Mouse (Mus musculus): ENCODE results near the gene Agbl4. TPM values are rescaled to one million over a fixed set of nuclear protein-coding genes. Genes with fewer than 3 reads are reported as not detected.

Agbl4 gene
- polyA plus RNA-seq, 1 experiment from 2014 or later = 0.74 TPM

GRCm38 (mm10) chr4:111432013-111432412 is 1034.6 kb downstream of the Agbl4 start:
- H3K9me3 ChIP-seq = no peaks in the 10 kb centered on the region
- no peak overlapping the region for H3K27ac ChIP-seq
- H3K4me2 ChIP-seq = no peak overlapping the region
- H3K4me3 ChIP-seq = no peak overlapping the region
- no peak overlapping the region for H3K9ac ChIP-seq
- ATAC-seq (ENCODE audit: insufficient number of reproducible peaks, insufficient read depth, low FRiP score, low TSS enrichment, low read depth) = no peak
- peaks cover 18% of the 10 kb centered on the region for H3K4me1 ChIP-seq
- H3K36me3 ChIP-seq = peaks cover 79% of the 10 kb centered on the region
- WGBS = 74% methylated on average over 5 of the region's 5 CpGs
- no peaks in the 10 kb centered on the region for H3K27me3 ChIP-seq

- H3K4me3 ChIP-seq = no peak overlapping the region
- H3K36me3 ChIP-seq = peaks cover 81% of the 10 kb centered on the region
- ATAC-seq (ENCODE audit: insufficient number of reproducible peaks, insufficient read depth, low FRiP score, low TSS enrichment, low read depth) = no peak
Measured at GRCm38 (mm10) chr4:111432417-111432816, 1035.0 kb downstream of the Agbl4 start.

GRCm38 (mm10) chr4:111441709-111442108 is 1044.2 kb downstream of the Agbl4 start:
- WGBS = 69% methylated on average over 1 of the region's 1 CpGs
- H3K4me2 ChIP-seq = no peak overlapping the region

More at GRCm38 (mm10) chr4:111432417-111432816, 1035.0 kb downstream of the Agbl4 start:
- Histone ChIP-seq H3K27me3 (no peaks in the 10 kb centered on the region), H3K9me3 (no peaks in the 10 kb centered on the region), H3K4me2 (no peak overlapping the region), H3K4me1 (peaks cover 14% of the 10 kb centered on the region), H3K9ac (no peak overlapping the region), H3K27ac (no peak overlapping the region)
- WGBS = 80% methylated on average over 5 of the region's 5 CpGs

GRCm38 (mm10) chr4:111442435-111443238 is 1045.2 kb downstream of the Agbl4 start:
- Histone ChIP-seq H3K9ac (no peak overlapping the region), H3K27me3 (no peaks in the 10 kb centered on the region), H3K36me3 (peaks cover 46% of the 10 kb centered on the region), H3K9me3 (no peaks in the 10 kb centered on the region), H3K27ac (0 out of 2 replicates have a peak overlapping the region, but pooled peaks have one; percentile 22), H3K4me1 (peaks cover 37% of the 10 kb centered on the region), H3K4me3 (no peak overlapping the region), H3K4me2 (no peak overlapping the region)
- 79% methylated on average over 1 of the region's 1 CpGs for WGBS
- ATAC-seq (ENCODE audit: insufficient number of reproducible peaks, insufficient read depth, low FRiP score, low TSS enrichment, low read depth) = no peak

More at GRCm38 (mm10) chr4:111441709-111442108, 1044.2 kb downstream of the Agbl4 start:
- H3K27ac ChIP-seq = no peak overlapping the region
- H3K4me1 ChIP-seq = peaks cover 37% of the 10 kb centered on the region
- no peaks in the 10 kb centered on the region for H3K9me3 ChIP-seq
- ATAC-seq (ENCODE audit: insufficient number of reproducible peaks, insufficient read depth, low FRiP score, low TSS enrichment, low read depth) = no peak
- H3K9ac ChIP-seq = no peak overlapping the region
- peaks cover 48% of the 10 kb centered on the region for H3K36me3 ChIP-seq
- no peak overlapping the region for H3K4me3 ChIP-seq
- no peaks in the 10 kb centered on the region for H3K27me3 ChIP-seq

GRCm38 (mm10) chr4:111443906-111444615 is 1046.6 kb downstream of the Agbl4 start:
- no peak for ATAC-seq (ENCODE audit: insufficient number of reproducible peaks, insufficient read depth, low FRiP score, low TSS enrichment, low read depth)
- peak overlapping the region; percentile 44; the same call in 1 of the 2 replicates for H3K27ac ChIP-seq
- WGBS = 63% methylated on average over 10 of the region's 10 CpGs

GRCm38 (mm10) chr4:111444616-111445160 is 1047.2 kb downstream of the Agbl4 start:
- Histone ChIP-seq H3K9ac (0 out of 2 replicates have a peak overlapping the region, but pooled peaks have one; percentile 22), H3K9me3 (no peaks in the 10 kb centered on the region), H3K27ac (peak overlapping the region; percentile 34; the same call in 1 of the 2 replicates), H3K27me3 (no peaks in the 10 kb centered on the region), H3K4me3 (no peak overlapping the region), H3K36me3 (peaks cover 53% of the 10 kb centered on the region), H3K4me1 (peaks cover 42% of the 10 kb centered on the region), H3K4me2 (no peak overlapping the region)
- 18% methylated on average over 1 of the region's 1 CpGs for WGBS
- ATAC-seq (ENCODE audit: insufficient number of reproducible peaks, insufficient read depth, low FRiP score, low TSS enrichment, low read depth) = no peak

More at GRCm38 (mm10) chr4:111443906-111444615, 1046.6 kb downstream of the Agbl4 start:
- no peak overlapping the region for H3K4me2 ChIP-seq
- no peaks in the 10 kb centered on the region for H3K9me3 ChIP-seq
- H3K9ac ChIP-seq = no peak overlapping the region
- H3K36me3 ChIP-seq = peaks cover 47% of the 10 kb centered on the region
- no peak overlapping the region for H3K4me3 ChIP-seq
- no peaks in the 10 kb centered on the region for H3K27me3 ChIP-seq
- H3K4me1 ChIP-seq = peaks cover 39% of the 10 kb centered on the region

GRCm38 (mm10) chr4:111447918-111448317 is 1050.5 kb downstream of the Agbl4 start:
- Histone ChIP-seq H3K9ac (no peak overlapping the region), H3K36me3 (peaks cover 74% of the 10 kb centered on the region), H3K27ac (no peak overlapping the region), H3K4me2 (no peak overlapping the region), H3K9me3 (no peaks in the 10 kb centered on the region), H3K4me1 (peaks cover 30% of the 10 kb centered on the region), H3K4me3 (no peak overlapping the region), H3K27me3 (no peaks in the 10 kb centered on the region)
- no peak for ATAC-seq (ENCODE audit: insufficient number of reproducible peaks, insufficient read depth, low FRiP score, low TSS enrichment, low read depth)
- WGBS = 67% methylated on average over 3 of the region's 3 CpGs

GRCm38 (mm10) chr4:111448586-111448985 is 1051.1 kb downstream of the Agbl4 start:
- WGBS = 95% methylated on average over 4 of the region's 4 CpGs
- H3K36me3 ChIP-seq = peaks cover 75% of the 10 kb centered on the region

GRCm38 (mm10) chr4:111449442-111450199 is 1052.2 kb downstream of the Agbl4 start:
- 64% methylated on average over 7 of the region's 7 CpGs for WGBS
- H3K4me2 ChIP-seq = no peak overlapping the region
- no peak overlapping the region for H3K4me3 ChIP-seq
- no peak overlapping the region for H3K27ac ChIP-seq
- no peak for ATAC-seq (ENCODE audit: insufficient number of reproducible peaks, insufficient read depth, low FRiP score, low TSS enrichment, low read depth)
- H3K9me3 ChIP-seq = no peaks in the 10 kb centered on the region
- H3K27me3 ChIP-seq = no peaks in the 10 kb centered on the region
- no peak overlapping the region for H3K9ac ChIP-seq
- peaks cover 85% of the 10 kb centered on the region for H3K36me3 ChIP-seq
- H3K4me1 ChIP-seq = peaks cover 13% of the 10 kb centered on the region

More at GRCm38 (mm10) chr4:111448586-111448985, 1051.1 kb downstream of the Agbl4 start:
- no peak for ATAC-seq (ENCODE audit: insufficient number of reproducible peaks, insufficient read depth, low FRiP score, low TSS enrichment, low read depth)
- H3K4me1 ChIP-seq = peaks cover 24% of the 10 kb centered on the region
- no peak overlapping the region for H3K4me3 ChIP-seq
- no peak overlapping the region for H3K4me2 ChIP-seq
- no peak overlapping the region for H3K9ac ChIP-seq
- no peaks in the 10 kb centered on the region for H3K9me3 ChIP-seq
- no peak overlapping the region for H3K27ac ChIP-seq
- H3K27me3 ChIP-seq = no peaks in the 10 kb centered on the region

GRCm38 (mm10) chr4:111451283-111451918 is 1053.9 kb downstream of the Agbl4 start:
- Histone ChIP-seq H3K27me3 (no peaks in the 10 kb centered on the region), H3K4me2 (no peak overlapping the region), H3K4me3 (no peak overlapping the region), H3K9me3 (no peaks in the 10 kb centered on the region), H3K36me3 (peaks cover 87% of the 10 kb centered on the region), H3K4me1 (peaks cover 9% of the 10 kb centered on the region; the same call in 1 of the 2 replicates), H3K9ac (no peak overlapping the region), H3K27ac (no peak overlapping the region)
- WGBS = 65% methylated on average over 7 of the region's 7 CpGs
- no peak for ATAC-seq (ENCODE audit: insufficient number of reproducible peaks, insufficient read depth, low FRiP score, low TSS enrichment, low read depth)
